Mouse (Mus musculus) spleen, adult 2 months (tissue): Measurements from ENCODE around the gene Wdr82.

Source experiments
- CTCF ChIP-seq: fragments of 200-500 bp; IDR thresholded peaks from 2 replicates; pipeline ENCODE4 v1.5.1; 2011; ENCODE audit warnings: mild to moderate bottlenecking, inconsistent platforms; ENCODE audit not compliant: insufficient read depth, insufficient read length, insufficient replicate concordance; ENCODE audit errors: extremely low read depth
- POLR2A ChIP-seq: fragments of 200-500 bp; IDR thresholded peaks from 2 replicates; pipeline ENCODE4 v1.6.1; 2011; ENCODE audit warnings: low read depth, low read length, inconsistent platforms

DNA sequence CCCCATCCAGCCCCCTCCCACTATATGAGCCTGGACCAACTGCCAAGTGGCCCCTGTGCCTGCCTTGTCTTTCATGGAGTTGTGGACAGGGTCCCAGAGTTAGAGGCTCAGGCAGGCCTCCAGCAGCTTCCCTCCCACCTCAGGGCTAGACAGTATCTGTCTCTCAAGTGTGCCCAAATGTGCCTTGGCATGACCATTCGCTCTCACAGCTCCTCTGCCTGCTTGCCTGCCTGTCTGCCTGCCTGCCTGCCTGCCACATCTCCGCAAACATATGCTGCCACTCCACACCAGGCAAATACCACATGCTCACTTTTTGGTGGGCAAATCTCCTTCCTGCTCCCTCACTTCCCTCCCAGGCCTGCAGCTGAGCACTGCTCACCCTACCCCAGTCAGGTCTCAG is 25.1 kb upstream of the Wdr82 start:
- TF ChIP-seq CTCF = no peak
- no peak for TF ChIP-seq POLR2A
